Mouse (Mus musculus): ENCODE results near the gene Oxtr.

DNA sequence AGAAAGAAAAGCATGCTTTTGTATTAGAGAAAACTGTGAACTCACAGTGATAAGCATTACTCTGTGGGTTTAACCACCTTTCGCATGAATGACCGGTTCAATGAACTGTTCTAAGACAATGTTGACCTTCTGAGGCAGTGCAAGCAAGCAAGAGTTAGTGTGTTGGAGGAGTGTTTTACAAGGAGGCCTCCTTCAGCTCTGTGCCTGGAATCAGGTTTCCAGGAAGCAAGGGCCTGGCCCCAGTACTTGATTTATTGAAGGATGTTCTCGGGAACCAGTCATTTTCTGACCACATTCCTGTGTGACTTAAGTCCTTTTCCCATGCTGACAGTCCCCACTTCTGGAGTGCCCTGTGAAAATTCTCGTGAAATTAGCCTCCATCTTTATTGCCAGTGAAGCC lies 5.5 kb upstream of the Oxtr start:
- TF ChIP-seq EP300 (IDR thresholded peaks at IDR 0.05) (0 out of 2 replicates have a peak, but pooled peaks have one; percentile 44), CTCF (IDR thresholded peaks at IDR 0.05) (no peak)

Data from lung, postnatal 0 days (tissue).